Mouse (Mus musculus) liver, adult 2 months (tissue): Measurements from ENCODE around the gene Dupd1.

Source experiments
- CTCF ChIP-seq: fragments of 200-500 bp; IDR thresholded peaks from 2 replicates; pipeline ENCODE4 v1.5.1; 2011; ENCODE audit warnings: low read depth, low read length, control low read depth
- POLR2A ChIP-seq: fragments of 200-500 bp; IDR thresholded peaks from 2 replicates; pipeline ENCODE4 v1.6.1; 2011; ENCODE audit warnings: low read length, control low read depth; ENCODE audit not compliant: insufficient read depth; ENCODE audit errors: extremely low read depth

GRCm38 (mm10) chr14:21747436-21748141 lies 33.2 kb upstream of the Dupd1 start:
- TF ChIP-seq CTCF (no peak), POLR2A (no peak)
